Mouse (Mus musculus): ENCODE data around the gene Apoc3.
A peak's percentile ranks its signal among the peaks of the same experiment; 100 is the strongest.

Gene Apoc3

GRCm38 (mm10) chr9:46191644-46192043 is 43.8 kb downstream of the Apoc3 start:
- no peak for DNase-seq

GRCm38 (mm10) chr9:46191234-46191633 is 44.2 kb downstream of the Apoc3 start:
- no peak for DNase-seq

GRCm38 (mm10) chr9:46189381-46189780 is 46.1 kb downstream of the Apoc3 start:
- no peak for DNase-seq

GRCm38 (mm10) chr9:46188956-46189355 is 46.5 kb downstream of the Apoc3 start:
- no peak for DNase-seq

GRCm38 (mm10) chr9:46188370-46188769 is 47.1 kb downstream of the Apoc3 start:
- DNase-seq = no peak

- DNase-seq = no peak
Observed at GRCm38 (mm10) chr9:46186387-46186786, 49.0 kb downstream of the Apoc3 start.

GRCm38 (mm10) chr9:46185191-46185590 is 50.2 kb downstream of the Apoc3 start:
- DNase-seq = peak; percentile 30

- DNase-seq = no peak
Observed at GRCm38 (mm10) chr9:46184542-46184941, 50.9 kb downstream of the Apoc3 start.

Measured in right cerebral cortex, adult 18-20 months (tissue).